Mouse (Mus musculus) splenic B cell, adult 2 months (primary cell): ENCODE data around the gene Fcrla.
"Not testable (repeated sequence)": the region's sequence is repeated elsewhere in the genome, so short reads cannot be mapped to it uniquely, and the experiment has no call there.

ENCODE experiments used
- DNase-seq: peaks from one replicate; pipeline ENCODE4 v3.0.0-alpha.2; 2011; ENCODE audit warnings: low read depth, low spot score
- H3K27me3 ChIP-seq: 2 replicates; pipeline ENCODE4 v1.6.1; 2012; ENCODE audit warnings: mild to moderate bottlenecking, low read length, moderate library complexity, mixed read lengths; ENCODE audit not compliant: control insufficient read depth, poor library complexity, insufficient read depth, severe bottlenecking
- H3K36me3 ChIP-seq: 2 replicates; pipeline ENCODE4 v1.6.1; 2012; ENCODE audit warnings: mild to moderate bottlenecking, low read length, moderate library complexity, mixed read lengths; ENCODE audit not compliant: control insufficient read depth, poor library complexity, insufficient read depth, severe bottlenecking

Fcrla gene

GRCm38 (mm10) chr1:170927378-170927777, at the start of gene Fcrla:
Gene Fcrla (minus strand): TSS chr1:170927583.
- no peaks in the 10 kb centered on the region for H3K36me3 ChIP-seq
- DNase-seq, result peak; percentile 81

GRCm38 (mm10) chr1:170976447-170976846, 49.1 kb upstream of the Fcrla start, which contains the start of gene Fcgr2b:
Gene Fcgr2b (minus strand): TSS chr1:170976547.
- Histone ChIP-seq H3K36me3 (no peaks in the 10 kb centered on the region), H3K27me3 (no peaks in the 10 kb centered on the region)
- DNase-seq, result no peak

More at GRCm38 (mm10) chr1:170927378-170927777, at the start of gene Fcrla:
- H3K27me3 ChIP-seq, result no peaks in the 10 kb centered on the region

DNA sequence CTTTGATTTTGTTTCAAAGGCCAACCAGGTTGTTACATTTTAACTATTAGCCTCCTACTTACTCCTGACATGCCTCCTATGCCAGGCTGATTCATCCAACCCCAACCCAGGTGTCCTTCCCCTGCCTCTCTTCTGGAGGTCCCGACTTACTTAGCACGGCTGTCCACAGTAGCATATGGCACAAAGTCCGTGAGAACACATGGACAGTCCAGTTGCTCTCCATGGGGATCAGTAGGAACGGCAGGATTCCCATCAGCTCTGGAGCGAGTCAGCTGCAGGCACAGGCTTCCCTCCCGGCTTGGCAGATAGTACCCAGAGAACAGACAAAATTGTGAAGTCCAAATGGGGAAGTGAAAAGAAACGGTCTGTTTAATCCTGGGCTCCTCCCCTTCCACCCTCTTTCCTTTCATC, 48.4 kb upstream of the Fcrla start:
- peak; percentile 83 for DNase-seq
- Histone ChIP-seq H3K36me3 (no peaks in the 10 kb centered on the region), H3K27me3 (no peaks in the 10 kb centered on the region)

DNA sequence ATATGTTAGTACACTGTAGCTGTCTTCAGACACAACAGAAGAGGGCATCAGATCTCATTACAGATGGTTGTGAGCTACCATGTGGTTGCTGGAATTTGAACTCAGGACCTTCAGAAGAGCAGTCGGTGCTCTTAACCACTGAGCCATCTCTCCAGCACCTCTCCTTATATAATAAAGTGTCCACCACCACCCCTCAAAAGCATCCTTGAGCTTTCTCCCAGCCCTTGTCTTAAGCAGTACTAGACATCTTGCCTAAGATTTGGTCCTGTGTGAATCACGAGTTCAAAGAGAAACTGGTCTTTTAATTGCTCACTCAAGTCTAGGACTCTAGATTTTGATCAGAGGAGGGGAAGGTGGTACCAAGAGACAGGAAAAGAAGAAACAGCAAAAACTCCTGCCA, 48.0 kb upstream of the Fcrla start:
- H3K36me3 ChIP-seq, H3K27me3 ChIP-seq: not testable (repeated sequence)
- peak; percentile 30 for DNase-seq

- Histone ChIP-seq H3K36me3 (peaks cover 1% of the 10 kb centered on the region; the same call in 1 of the 2 replicates), H3K27me3 (no peaks in the 10 kb centered on the region)
- no peak for DNase-seq
These were observed 47.4 kb upstream of the Fcrla start for GRCm38 (mm10) chr1:170974736-170975135.

- peaks cover 5% of the 10 kb centered on the region; the same call in 1 of the 2 replicates for H3K36me3 ChIP-seq
- DNase-seq, result no peak
- H3K27me3 ChIP-seq, result no peaks in the 10 kb centered on the region
These were observed 46.8 kb upstream of the Fcrla start for GRCm38 (mm10) chr1:170974171-170974570.

- Histone ChIP-seq H3K27me3 (no peaks in the 10 kb centered on the region), H3K36me3 (peaks cover 9% of the 10 kb centered on the region)
- DNase-seq, result peak; percentile 27
These were observed 45.6 kb upstream of the Fcrla start for GRCm38 (mm10) chr1:170972936-170973335.

- no peak for DNase-seq
- no peaks in the 10 kb centered on the region for H3K27me3 ChIP-seq
- peaks cover 9% of the 10 kb centered on the region for H3K36me3 ChIP-seq
These were observed 45.1 kb upstream of the Fcrla start for GRCm38 (mm10) chr1:170972494-170972893.

- H3K36me3 ChIP-seq, result peaks cover 24% of the 10 kb centered on the region
- DNase-seq, result no peak
- no peaks in the 10 kb centered on the region for H3K27me3 ChIP-seq
These were observed 41.2 kb upstream of the Fcrla start for GRCm38 (mm10) chr1:170968576-170968975.

GRCm38 (mm10) chr1:170967581-170967980, 40.2 kb upstream of the Fcrla start:
- H3K27me3 ChIP-seq, result no peaks in the 10 kb centered on the region
- H3K36me3 ChIP-seq, result peaks cover 30% of the 10 kb centered on the region
- no peak for DNase-seq

DNA sequence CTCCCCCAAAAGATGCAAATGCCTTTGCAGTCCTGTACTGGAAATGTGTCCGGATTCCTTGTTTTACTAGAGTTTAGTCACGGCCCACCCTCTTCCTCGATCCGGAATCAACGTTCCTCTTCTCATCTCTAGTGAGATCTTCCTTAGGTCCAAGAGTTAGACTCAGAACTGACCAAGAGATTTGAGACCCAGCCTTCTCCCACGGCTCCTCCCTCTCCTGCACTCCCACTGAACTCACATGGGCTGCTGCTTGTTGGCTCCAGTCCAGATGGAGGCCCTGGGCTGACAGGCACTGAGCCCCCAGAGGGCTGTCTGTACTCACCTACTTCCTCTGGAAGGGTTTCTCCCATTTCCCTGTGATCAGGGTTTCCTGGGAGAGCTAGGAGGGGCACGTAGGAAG, 35.7 kb upstream of the Fcrla start:
- DNase-seq, result no peak
- peaks cover 30% of the 10 kb centered on the region for H3K36me3 ChIP-seq
- H3K27me3 ChIP-seq, result no peaks in the 10 kb centered on the region

GRCm38 (mm10) chr1:170962301-170962700, 34.9 kb upstream of the Fcrla start:
- DNase-seq, result no peak
- H3K27me3 ChIP-seq, result no peaks in the 10 kb centered on the region

DNA sequence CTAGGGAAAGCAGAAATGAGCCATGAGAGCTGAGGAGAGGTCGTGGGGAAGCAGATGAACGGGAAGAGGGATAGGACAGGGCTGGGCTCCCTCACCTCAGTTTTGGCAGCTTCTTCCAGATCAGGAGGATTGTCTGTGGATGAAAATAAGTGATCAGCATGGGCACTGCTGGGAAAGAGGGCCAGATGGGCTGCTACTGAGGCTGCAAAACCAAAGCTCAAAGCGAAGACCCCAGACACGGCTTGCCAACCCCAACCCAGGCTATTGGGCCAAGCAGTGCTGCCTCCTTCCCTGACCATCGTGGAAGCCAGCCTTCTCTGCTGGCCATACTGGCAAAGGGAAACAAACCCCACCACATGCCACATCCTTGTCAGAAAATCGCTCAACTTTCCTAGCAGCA, 33.7 kb upstream of the Fcrla start:
- Histone ChIP-seq H3K27me3 (no peaks in the 10 kb centered on the region), H3K36me3 (peaks cover 26% of the 10 kb centered on the region)
- DNase-seq, result no peak

More at GRCm38 (mm10) chr1:170962301-170962700, 34.9 kb upstream of the Fcrla start:
- H3K36me3 ChIP-seq, result peaks cover 29% of the 10 kb centered on the region

- DNase-seq, result no peak
- Histone ChIP-seq H3K27me3 (no peaks in the 10 kb centered on the region), H3K36me3 (peaks cover 18% of the 10 kb centered on the region)
These were observed 32.4 kb upstream of the Fcrla start for GRCm38 (mm10) chr1:170959791-170960190.

DNA sequence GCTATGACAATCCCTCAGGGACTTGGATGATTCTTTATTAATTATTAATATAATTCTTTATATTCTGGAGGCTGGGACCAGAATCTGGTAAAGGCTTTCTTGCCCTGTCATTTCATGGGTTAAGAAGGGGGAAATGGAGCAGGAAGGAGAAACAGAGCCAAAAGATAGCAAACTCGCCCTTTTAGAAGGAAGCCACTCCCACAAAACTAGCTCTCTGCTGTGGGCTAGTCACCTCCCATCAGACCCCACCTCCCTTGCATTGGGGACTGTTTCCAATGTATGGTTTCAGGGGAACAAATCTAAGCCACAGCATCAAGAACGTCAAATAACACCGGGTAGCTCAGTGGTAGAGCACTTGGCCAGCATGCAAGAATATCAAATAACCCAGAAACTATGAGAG, 30.8 kb upstream of the Fcrla start:
- Histone ChIP-seq H3K27me3 (no peaks in the 10 kb centered on the region), H3K36me3 (peaks cover 12% of the 10 kb centered on the region)
- DNase-seq, result no peak

GRCm38 (mm10) chr1:170953192-170953591, 25.8 kb upstream of the Fcrla start:
- peak; percentile 47 for DNase-seq
- H3K36me3 ChIP-seq, result no peaks in the 10 kb centered on the region
- no peaks in the 10 kb centered on the region for H3K27me3 ChIP-seq
